Mouse (Mus musculus) cortical plate, adult 2 months (tissue): ENCODE results near the gene Gpatch2. TPM values are rescaled to one million over a fixed set of nuclear protein-coding genes. Genes with fewer than 3 reads are reported as not detected.

Experiments
- H3K27ac ChIP-seq: fragments of 200-500 bp; 2 replicates; pipeline ENCODE4 v1.5.1; 2012; ENCODE audit warnings: low read length, control low read depth, inconsistent platforms; ENCODE audit not compliant: insufficient read depth
- H3K4me1 ChIP-seq: fragments of 200-500 bp; 2 replicates; pipeline ENCODE4 v1.6.1; 2011; ENCODE audit warnings: low read length; ENCODE audit not compliant: control insufficient read depth, insufficient read depth
- H3K4me3 ChIP-seq: fragments of 200-500 bp; 2 replicates; pipeline ENCODE4 v1.5.1; 2011; ENCODE audit warnings: mild to moderate bottlenecking, low read length, control low read depth; ENCODE audit not compliant: insufficient read depth
- CTCF ChIP-seq: fragments of 200-500 bp; IDR thresholded peaks from 2 replicates; pipeline ENCODE4 v1.5.1; 2011; ENCODE audit warnings: mild to moderate bottlenecking, control low read depth, low read length; ENCODE audit not compliant: insufficient read depth; ENCODE audit errors: extremely low read depth
- POLR2A ChIP-seq: fragments of 200-500 bp; IDR thresholded peaks from 2 replicates; pipeline ENCODE4 v1.6.1; 2011; ENCODE audit warnings: mild to moderate bottlenecking, low read length, control low read depth; ENCODE audit not compliant: insufficient read depth; ENCODE audit errors: extremely low read depth
- polyA plus RNA-seq: library from polyadenylated mRNA; depleted of rRNA; stranded (reverse); fragments of >200 nt; gene quantifications from 2 replicates; pipeline ENCODE4 v1.2.3, GENCODE M21; 2012; rRNA removed

The Gpatch2 gene
- 14.5 and 15.1 TPM in 2 replicates for polyA plus RNA-seq

GRCm38 (mm10) chr1:187215181-187216116, at the start of gene Gpatch2, which contains the start of gene Spata17:
Gene Gpatch2, plus strand, starts transcription at chr1:187215508.
Gene Spata17, minus strand, starts transcription at chr1:187215465.
- H3K4me1 ChIP-seq: no peaks in the 10 kb centered on the region; the same call in 1 of the 2 replicates
- 0 out of 2 replicates have a peak within 1 kb of the TSS, but pooled peaks have one; percentile 4 for H3K27ac ChIP-seq
- TF ChIP-seq CTCF (no peak), POLR2A (peak; percentile 55)
- H3K4me3 ChIP-seq: peak within 1 kb of the TSS; percentile 60

GRCm38 (mm10) chr1:187169646-187170045, 45.7 kb upstream of the Gpatch2 start:
- Histone ChIP-seq H3K4me3 (no peak overlapping the region), H3K27ac (no peak overlapping the region), H3K4me1 (no peaks in the 10 kb centered on the region)
- TF ChIP-seq POLR2A: no peak
- TF ChIP-seq CTCF: no peak

GRCm38 (mm10) chr1:187170361-187170760, 44.9 kb upstream of the Gpatch2 start:
- no peak overlapping the region for H3K4me3 ChIP-seq
- H3K4me1 ChIP-seq: no peaks in the 10 kb centered on the region
- TF ChIP-seq CTCF: no peak
- no peak overlapping the region for H3K27ac ChIP-seq

- TF ChIP-seq POLR2A: no peak
- no peak for TF ChIP-seq CTCF
- H3K4me3 ChIP-seq: no peak overlapping the region
- no peaks in the 10 kb centered on the region for H3K4me1 ChIP-seq
These were observed 39.3 kb upstream of the Gpatch2 start for GRCm38 (mm10) chr1:187175991-187176390.

DNA sequence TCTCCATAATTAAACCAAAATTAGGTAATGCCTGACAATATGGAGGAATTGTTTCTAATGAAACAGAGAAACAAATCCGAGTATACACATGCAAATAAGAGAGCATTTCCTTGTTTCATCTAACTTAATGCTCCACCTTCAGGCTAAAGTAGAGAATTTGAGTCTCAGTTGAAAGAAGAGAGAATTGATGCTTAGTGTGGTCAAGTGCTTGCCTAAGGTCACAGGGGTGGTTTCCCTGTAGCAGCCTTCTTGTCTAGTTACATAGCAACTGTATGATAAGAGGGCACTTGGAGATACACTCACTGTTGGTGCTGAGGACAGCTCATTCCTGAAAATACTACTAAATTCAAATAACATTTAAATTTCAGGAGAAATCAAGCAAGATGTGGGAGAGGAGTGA, 36.8 kb upstream of the Gpatch2 start:
- no peak for TF ChIP-seq CTCF
- TF ChIP-seq POLR2A: no peak
- no peak overlapping the region for H3K4me3 ChIP-seq
- H3K4me1 ChIP-seq: no peaks in the 10 kb centered on the region
- no peak overlapping the region for H3K27ac ChIP-seq

More at GRCm38 (mm10) chr1:187175991-187176390, 39.3 kb upstream of the Gpatch2 start:
- H3K27ac ChIP-seq: no peak overlapping the region

GRCm38 (mm10) chr1:187205506-187205905, 9.8 kb upstream of the Gpatch2 start:
- TF ChIP-seq CTCF: no peak
- no peak for TF ChIP-seq POLR2A
- Histone ChIP-seq H3K4me1 (no peaks in the 10 kb centered on the region), H3K27ac (no peak overlapping the region), H3K4me3 (no peak overlapping the region)

GRCm38 (mm10) chr1:187209496-187209895, 5.8 kb upstream of the Gpatch2 start:
- no peaks in the 10 kb centered on the region for H3K4me1 ChIP-seq
- no peak overlapping the region for H3K27ac ChIP-seq
- no peak for TF ChIP-seq CTCF
- TF ChIP-seq POLR2A: no peak
- H3K4me3 ChIP-seq: no peak overlapping the region

DNA sequence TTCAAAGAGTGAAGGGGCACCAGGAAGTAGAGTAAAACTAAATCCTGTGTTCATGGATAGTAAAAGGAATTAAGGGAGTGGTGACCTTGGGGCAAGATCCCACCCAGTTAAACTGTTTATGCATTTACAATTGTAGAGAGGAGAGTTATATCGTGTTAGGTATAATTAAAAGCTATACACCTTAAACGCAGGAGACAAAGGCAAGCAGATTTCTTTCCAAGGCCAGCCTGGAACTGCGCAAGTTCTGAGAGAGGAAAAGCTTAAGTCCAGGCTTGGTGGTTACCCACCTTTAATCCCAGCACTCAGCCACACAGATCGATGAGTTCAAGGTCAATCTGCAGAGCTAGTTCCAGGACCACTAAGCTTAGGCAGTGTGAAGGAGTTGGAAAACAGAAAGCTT, 4.6 kb upstream of the Gpatch2 start:
- no peaks in the 10 kb centered on the region for H3K4me1 ChIP-seq
- no peak overlapping the region for H3K4me3 ChIP-seq
- no peak overlapping the region for H3K27ac ChIP-seq
- TF ChIP-seq CTCF: no peak
- TF ChIP-seq POLR2A: no peak

GRCm38 (mm10) chr1:187216620-187217410, 1.5 kb downstream of the Gpatch2 start:
- no peaks in the 10 kb centered on the region; the same call in 1 of the 2 replicates for H3K4me1 ChIP-seq
- H3K4me3 ChIP-seq: peak overlapping the region; percentile 60; the same call in 1 of the 2 replicates
- TF ChIP-seq POLR2A (no peak), CTCF (no peak)
- no peak overlapping the region for H3K27ac ChIP-seq

- Histone ChIP-seq H3K4me3 (no peak overlapping the region), H3K4me1 (no peaks in the 10 kb centered on the region; the same call in 1 of the 2 replicates), H3K27ac (no peak overlapping the region)
- TF ChIP-seq CTCF (no peak), POLR2A (no peak)
These were observed 5.4 kb downstream of the Gpatch2 start for GRCm38 (mm10) chr1:187220756-187221155.
